Mouse (Mus musculus) bone marrow, adult 2 months (tissue): Measurements from ENCODE around the gene Clec11a. TPM values are rescaled to one million over a fixed set of nuclear protein-coding genes. Genes with fewer than 3 reads are reported as not detected.
A peak's percentile ranks its signal among the peaks of the same experiment; 100 is the strongest.

Experiments
- H3K27ac ChIP-seq: fragments of 200-500 bp; 2 replicates; pipeline ENCODE4 v1.5.1; 2012; ENCODE audit warnings: low read depth, mild to moderate bottlenecking, control low read depth, inconsistent platforms, low read length; ENCODE audit not compliant: control insufficient read depth, poor library complexity, insufficient read depth
- H3K4me1 ChIP-seq: fragments of 200-500 bp; 2 replicates; pipeline ENCODE4 v1.6.1; 2011; ENCODE audit warnings: low read length; ENCODE audit not compliant: control insufficient read depth, insufficient read depth
- H3K4me3 ChIP-seq: fragments of 200-500 bp; replicated peaks from 2 replicates; pipeline ENCODE3; 2011; ENCODE audit warnings: mild to moderate bottlenecking, low read depth, low read length, control low read depth; ENCODE audit not compliant: control insufficient read depth
- CTCF ChIP-seq: fragments of 200-500 bp; IDR thresholded peaks from 2 replicates; pipeline ENCODE4 v1.5.1; 2011; ENCODE audit warnings: low read length, control low read depth; ENCODE audit not compliant: control insufficient read depth, insufficient read depth
- POLR2A ChIP-seq: fragments of 200-500 bp; IDR thresholded peaks from 2 replicates; pipeline ENCODE4 v1.6.1; 2011; ENCODE audit warnings: low read depth, mild to moderate bottlenecking, control low read depth, low read length, borderline replicate concordance; ENCODE audit not compliant: control insufficient read depth
- WGBS: fragments of 180-500 bp; shearing (Covaris S2); methylation state at CpG from one replicate; pipeline ENCODE4 v1.1.7; 2018; 5-methylcytosine and 5-hydroxymethylcytosine counted together
- polyA plus RNA-seq: library from polyadenylated mRNA; stranded (reverse); fragments of >200 nt; gene quantifications from 2 replicates; pipeline ENCODE4 v1.2.4, GENCODE M21; 2011; ENCODE audit warnings: low replicate concordance; ENCODE audit not compliant: missing spikeins, insufficient read depth, insufficient read length

The Clec11a gene
- polyA plus RNA-seq, 1 experiment, result 1.8 TPM

DNA sequence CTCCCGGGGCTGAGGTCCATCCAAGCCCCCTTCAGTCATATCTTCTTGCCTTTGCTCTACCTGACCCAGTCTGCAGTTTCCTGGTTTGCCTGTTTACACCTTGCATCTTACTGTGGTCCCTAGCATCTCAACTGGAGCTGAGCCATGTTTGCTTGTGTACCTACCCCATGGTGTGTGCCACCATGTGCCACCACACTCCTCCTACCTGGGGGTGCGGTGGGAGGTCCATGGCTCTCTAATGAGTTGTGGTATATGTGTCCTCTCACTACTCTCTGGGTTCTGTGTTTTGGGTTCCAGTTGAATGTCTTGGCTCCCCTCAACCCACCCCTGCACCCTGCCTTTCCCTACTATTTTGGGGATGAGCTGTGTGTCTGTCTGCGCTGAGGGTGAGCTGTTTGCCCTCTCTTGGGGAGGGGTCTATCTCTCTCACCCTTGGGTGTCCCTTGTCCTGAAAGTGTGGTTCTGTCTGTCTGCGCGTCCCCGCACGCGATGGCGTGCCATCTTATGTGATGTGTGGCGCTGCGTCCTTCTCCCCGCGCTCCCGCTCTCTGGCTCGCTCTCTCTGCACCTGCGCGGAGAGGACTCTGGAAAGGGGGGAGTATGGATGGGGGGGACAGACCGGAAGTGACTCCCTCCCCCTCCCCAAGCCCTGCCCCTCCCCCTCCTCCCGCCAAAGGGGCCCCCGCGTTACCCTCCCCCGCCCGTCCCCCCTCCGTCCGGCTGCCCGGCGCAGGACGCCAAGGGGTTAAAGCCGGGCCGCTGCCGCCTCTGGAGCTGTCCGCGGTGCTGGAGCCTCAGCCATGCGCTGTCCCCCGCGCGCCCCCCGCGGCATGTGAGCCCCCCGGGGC lies 28.6 kb upstream of the Clec11a start:
- Histone ChIP-seq H3K27ac (no peak overlapping the region), H3K4me1 (no peaks in the 10 kb centered on the region), H3K4me3 (no peak overlapping the region)
- 9% methylated on average over 24 of the region's 40 CpGs for WGBS
- TF ChIP-seq CTCF, result no peak
- no peak for TF ChIP-seq POLR2A

DNA sequence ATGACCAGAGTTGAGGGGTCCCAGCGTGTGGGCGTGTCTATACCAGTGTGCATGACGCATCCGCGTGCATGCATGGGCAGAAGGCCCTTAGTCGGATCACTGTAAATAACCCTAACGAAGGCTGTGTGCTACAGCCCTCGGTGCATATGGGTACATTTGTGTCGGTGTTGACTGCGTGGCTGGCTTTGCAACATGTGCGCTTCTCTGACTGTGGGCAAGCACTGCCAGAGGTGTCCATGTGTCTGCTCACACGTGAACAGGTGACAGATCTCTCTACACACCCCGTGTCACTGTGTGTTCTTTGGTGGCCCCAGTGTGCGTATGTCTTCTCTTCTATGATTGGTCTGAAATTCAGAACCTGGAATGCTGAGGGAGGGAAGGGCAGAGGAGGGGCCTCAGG lies 27.4 kb upstream of the Clec11a start:
- no peak for TF ChIP-seq POLR2A
- no peak for TF ChIP-seq CTCF
- H3K27ac ChIP-seq, result no peak overlapping the region
- no peak overlapping the region for H3K4me3 ChIP-seq
- 62% methylated on average over 14 of the region's 14 CpGs for WGBS
- no peaks in the 10 kb centered on the region for H3K4me1 ChIP-seq

DNA sequence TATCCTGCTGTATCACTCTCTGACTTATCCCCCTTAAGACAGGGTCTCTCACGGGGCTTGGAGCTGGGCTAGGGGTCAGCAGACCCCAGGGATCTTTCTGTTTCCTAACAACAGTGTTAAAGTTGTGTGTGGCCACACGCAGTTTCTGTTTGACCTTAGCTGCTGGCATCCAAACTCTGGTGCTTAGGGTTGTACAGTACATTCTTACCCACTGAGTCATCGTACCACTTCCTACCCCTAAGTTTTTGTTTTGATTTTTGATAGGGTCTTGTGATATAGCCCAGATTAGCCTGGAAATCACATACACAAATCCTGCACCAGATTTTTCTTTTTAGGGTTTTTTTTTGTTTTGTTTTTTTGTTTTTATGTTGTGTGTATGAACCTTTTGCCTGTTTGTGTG lies 25.6 kb upstream of the Clec11a start:
- Histone ChIP-seq H3K27ac (no peak overlapping the region), H3K4me3 (no peak overlapping the region), H3K4me1 (no peaks in the 10 kb centered on the region)
- 31% methylated on average over 3 of the region's 3 CpGs for WGBS
- TF ChIP-seq POLR2A (no peak), CTCF (no peak)

DNA sequence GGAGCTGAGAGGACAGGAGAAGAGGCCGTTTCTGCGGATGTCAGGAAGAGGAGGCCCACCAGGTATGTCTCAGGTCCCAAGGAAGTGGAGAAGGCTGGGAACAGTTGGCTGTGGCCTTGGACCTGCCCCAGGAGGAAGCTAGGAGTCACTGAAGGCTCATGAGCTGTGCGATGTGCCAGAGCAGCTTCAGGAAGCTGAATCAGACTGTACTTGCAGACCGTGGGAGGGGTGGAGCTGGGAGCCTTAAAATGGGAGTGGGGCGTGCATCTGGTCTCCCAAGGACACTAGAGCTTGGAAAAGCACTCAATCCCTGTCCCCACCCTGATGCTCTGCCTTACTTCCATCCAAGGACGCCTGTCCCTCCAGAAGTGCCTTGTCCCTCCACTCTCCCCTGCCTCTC lies 19.9 kb upstream of the Clec11a start:
- no peak overlapping the region for H3K4me3 ChIP-seq
- H3K27ac ChIP-seq, result no peak overlapping the region
- TF ChIP-seq CTCF, result no peak
- TF ChIP-seq POLR2A, result no peak
- no peaks in the 10 kb centered on the region for H3K4me1 ChIP-seq
- 30% methylated on average over 6 of the region's 6 CpGs for WGBS

DNA sequence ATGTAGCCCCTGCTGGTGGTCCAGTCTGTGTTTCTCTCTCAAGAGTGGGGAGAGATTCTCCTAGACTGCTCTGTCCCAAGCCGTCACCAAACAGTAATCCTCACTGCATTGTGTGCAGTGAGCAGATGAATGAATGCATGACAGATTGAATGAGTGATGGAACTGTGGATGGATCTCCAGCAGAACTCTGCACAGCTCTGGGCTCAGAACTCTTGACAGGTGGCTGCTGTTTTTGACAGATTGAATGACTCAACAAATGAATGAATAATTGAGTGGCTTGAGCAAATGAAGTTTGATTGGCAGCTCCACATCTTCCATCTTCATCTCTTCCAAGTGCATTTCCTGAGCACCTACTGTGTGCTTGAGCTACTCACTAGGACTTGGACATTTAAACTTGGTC lies 15.6 kb upstream of the Clec11a start:
- no peak overlapping the region for H3K27ac ChIP-seq
- 74% methylated on average over 1 of the region's 1 CpGs for WGBS
- no peak for TF ChIP-seq POLR2A
- TF ChIP-seq CTCF, result no peak
- no peak overlapping the region for H3K4me3 ChIP-seq
- no peaks in the 10 kb centered on the region for H3K4me1 ChIP-seq

DNA sequence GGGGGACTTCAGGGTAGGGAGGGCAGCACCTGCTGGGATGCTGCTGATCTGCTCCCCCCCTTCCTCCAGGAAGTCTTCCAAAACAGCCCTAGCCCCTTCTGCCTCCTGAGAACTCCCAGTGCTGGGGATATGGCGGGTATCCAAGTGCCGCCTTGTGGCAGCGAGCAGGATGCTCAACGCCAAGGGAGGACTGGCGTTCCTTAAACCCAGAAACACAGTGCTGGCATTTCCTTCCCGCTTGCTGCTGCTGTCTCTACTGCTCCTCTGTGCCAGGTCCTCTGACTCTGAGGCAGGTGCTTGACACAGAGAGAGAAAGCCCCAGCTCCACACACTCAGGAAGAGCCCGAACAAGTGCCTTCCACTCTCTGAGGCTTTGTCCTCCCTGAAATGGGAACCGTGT lies 14.2 kb upstream of the Clec11a start:
- Histone ChIP-seq H3K4me1 (no peaks in the 10 kb centered on the region), H3K27ac (no peak overlapping the region), H3K4me3 (no peak overlapping the region)
- WGBS, result 40% methylated on average over 8 of the region's 8 CpGs
- TF ChIP-seq CTCF, result no peak
- no peak for TF ChIP-seq POLR2A

DNA sequence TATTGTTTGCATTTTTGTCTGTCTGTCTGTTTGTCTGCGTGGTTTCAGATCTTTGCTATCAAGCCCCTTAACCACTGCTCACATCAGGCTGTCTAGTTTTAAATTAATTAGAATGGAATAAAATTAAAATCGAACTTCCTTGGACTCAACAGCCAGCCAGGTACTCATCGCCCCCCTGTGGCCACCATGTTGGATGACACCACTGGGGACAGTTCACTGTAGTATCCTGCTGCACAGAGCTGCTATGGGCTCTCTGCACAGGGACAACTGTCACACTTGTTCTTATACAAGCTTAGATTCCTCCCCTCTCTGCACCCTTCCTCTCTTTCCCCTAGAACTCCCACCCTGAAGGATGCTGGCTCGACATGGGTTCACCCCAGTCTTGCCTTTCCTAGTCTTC lies 11.2 kb upstream of the Clec11a start:
- no peak overlapping the region for H3K27ac ChIP-seq
- H3K4me3 ChIP-seq, result no peak overlapping the region
- 25% methylated on average over 4 of the region's 4 CpGs for WGBS
- TF ChIP-seq POLR2A (no peak), CTCF (peak; percentile 56)
- H3K4me1 ChIP-seq, result no peaks in the 10 kb centered on the region

DNA sequence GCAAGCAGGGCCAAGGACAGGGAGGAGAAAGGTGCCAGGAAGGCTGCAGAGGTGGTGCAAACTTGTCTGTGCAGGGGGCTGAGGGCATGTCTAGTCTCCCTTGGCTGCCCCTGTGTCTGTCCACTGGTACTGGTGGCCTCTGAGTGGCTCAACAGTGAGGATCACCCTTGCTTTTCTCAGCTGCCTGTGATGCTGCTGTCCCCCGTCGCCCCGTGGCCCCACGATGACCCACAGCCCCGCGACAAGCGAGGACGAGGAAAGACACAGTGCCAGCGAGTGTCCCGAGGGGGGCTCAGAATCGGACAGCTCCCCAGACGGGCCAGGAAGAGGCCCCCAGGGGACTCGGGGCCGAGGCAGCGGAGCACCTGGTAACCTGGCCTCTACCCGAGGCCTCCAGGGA lies 5.8 kb upstream of the Clec11a start:
- WGBS, result 40% methylated on average over 16 of the region's 16 CpGs
- TF ChIP-seq CTCF, result no peak
- no peak for TF ChIP-seq POLR2A
- Histone ChIP-seq H3K4me1 (no peaks in the 10 kb centered on the region; the same call in 1 of the 2 replicates), H3K4me3 (no peak overlapping the region), H3K27ac (no peak overlapping the region)
